Mouse (Mus musculus): ENCODE data around the gene Eif1ad. TPM values are rescaled to one million over a fixed set of nuclear protein-coding genes. Genes with fewer than 3 reads are reported as not detected.

The Eif1ad gene
- total and polyA plus RNA-seq, 3 experiments: 38.5 to 96.0 (median 55.0) TPM

GRCm38 (mm10) chr19:5418750-5419466, 52.4 kb downstream of the Eif1ad start:
- no peak for TF ChIP-seq CTCF (IDR thresholded peaks at IDR 0.05; ENCODE audit: low read depth, low read length)
- TF ChIP-seq TAL1 (conservative IDR thresholded peaks at IDR 0.05; ENCODE audit: low read depth, low read length): no peak
- TF ChIP-seq GATA1 (IDR thresholded peaks at IDR 0.05; ENCODE audit: borderline replicate concordance, low read length): no peak
- no peak for TF ChIP-seq GATA2 (IDR thresholded peaks at IDR 0.05; ENCODE audit: borderline replicate concordance, low read depth, low read length)
- H3K4me1 ChIP-seq (ENCODE audit: insufficient read depth, low read depth, low read length): peaks cover 27% of the 10 kb centered on the region

GRCm38 (mm10) chr19:5419630-5420029, 53.1 kb downstream of the Eif1ad start:
- no peak for TF ChIP-seq GATA1 (IDR thresholded peaks at IDR 0.05; ENCODE audit: borderline replicate concordance, low read length)
- TF ChIP-seq CTCF (IDR thresholded peaks at IDR 0.05; ENCODE audit: low read depth, low read length): no peak
- TF ChIP-seq GATA2 (IDR thresholded peaks at IDR 0.05; ENCODE audit: borderline replicate concordance, low read depth, low read length): no peak
- TF ChIP-seq POLR2AphosphoS5 (IDR thresholded peaks at IDR 0.05; ENCODE audit: insufficient replicate concordance, low read depth, low read length): no peak
- TF ChIP-seq TAL1 (conservative IDR thresholded peaks at IDR 0.05; ENCODE audit: low read depth, low read length): no peak
- Histone ChIP-seq H3K4me3 (ENCODE audit: low read depth, low read length) (no peak overlapping the region), H3K27me3 (ENCODE audit: insufficient read depth, low read length) (peaks cover 3% of the 10 kb centered on the region; the same call in 1 of the 2 replicates), H3K36me3 (replicated peaks) (peaks cover 55% of the 10 kb centered on the region), H3K9me3 (replicated peaks) (no peaks in the 10 kb centered on the region), H3K4me1 (ENCODE audit: insufficient read depth, low read depth, low read length) (peaks cover 28% of the 10 kb centered on the region)
- no peak for DNase-seq (ENCODE audit: low spot score)
- no peak for ATAC-seq (ENCODE audit: extremely low read depth, insufficient number of reproducible peaks, low FRiP score, poor library complexity, severe bottlenecking)

More at GRCm38 (mm10) chr19:5418750-5419466, 52.4 kb downstream of the Eif1ad start:
- Histone ChIP-seq H3K4me3 (ENCODE audit: low read depth, low read length) (no peak overlapping the region), H3K36me3 (replicated peaks) (peaks cover 55% of the 10 kb centered on the region), H3K9me3 (replicated peaks) (no peaks in the 10 kb centered on the region), H3K27me3 (ENCODE audit: insufficient read depth, low read length) (peaks cover 6% of the 10 kb centered on the region; the same call in 1 of the 2 replicates)
- DNase-seq (ENCODE audit: low spot score) (no peak), ATAC-seq (ENCODE audit: extremely low read depth, insufficient number of reproducible peaks, low FRiP score, poor library complexity, severe bottlenecking) (no peak)

- no peak overlapping the region for H3K4me3 ChIP-seq (ENCODE audit: low read depth, low read length)
- no peak for TF ChIP-seq GATA2 (IDR thresholded peaks at IDR 0.05; ENCODE audit: borderline replicate concordance, low read depth, low read length)
- no peak for TF ChIP-seq POLR2AphosphoS5 (IDR thresholded peaks at IDR 0.05; ENCODE audit: insufficient replicate concordance, low read depth, low read length)
- TF ChIP-seq CTCF (IDR thresholded peaks at IDR 0.05; ENCODE audit: low read depth, low read length): no peak
- no peak for TF ChIP-seq GATA1 (IDR thresholded peaks at IDR 0.05; ENCODE audit: borderline replicate concordance, low read length)
- no peak for TF ChIP-seq TAL1 (conservative IDR thresholded peaks at IDR 0.05; ENCODE audit: low read depth, low read length)
- ATAC-seq (ENCODE audit: extremely low read depth, insufficient number of reproducible peaks, low FRiP score, poor library complexity, severe bottlenecking): no peak
These were observed 54.0 kb downstream of the Eif1ad start for GRCm38 (mm10) chr19:5420579-5420978.

More at GRCm38 (mm10) chr19:5420579-5420978, 54.0 kb downstream of the Eif1ad start:
- Histone ChIP-seq H3K27me3 (ENCODE audit: insufficient read depth, low read length) (peaks cover under 1% of the 10 kb centered on the region; the same call in 1 of the 2 replicates), H3K9me3 (replicated peaks) (no peaks in the 10 kb centered on the region), H3K4me1 (ENCODE audit: insufficient read depth, low read depth, low read length) (peaks cover 28% of the 10 kb centered on the region), H3K36me3 (replicated peaks) (peaks cover 55% of the 10 kb centered on the region)
- DNase-seq (ENCODE audit: low spot score): no peak

Other genes with a start within 250 kb of the Eif1ad start
Only the 20 nearest of the 24 such genes appear.
- 49.8 and 53.3 TPM in 2 replicates for gene Pacs1, start 93.6 kb upstream of the Eif1ad start, total RNA-seq (2014; fragmentation: Nextera tagmentation)
- gene Pacs1, start 93.6 kb upstream of the Eif1ad start, total RNA-seq (2017): 9.8 TPM in 2 replicates
- gene Pacs1, start 93.6 kb upstream of the Eif1ad start, polyA plus RNA-seq (2012): 39.0 and 50.6 TPM in 2 replicates
- gene Sf3b2, start 71.3 kb upstream of the Eif1ad start, total RNA-seq (2014; fragmentation: Nextera tagmentation): 161 and 175 TPM in 2 replicates
- 233 and 253 TPM in 2 replicates for gene Sf3b2, start 71.3 kb upstream of the Eif1ad start, total RNA-seq (2017)
- 273 and 421 TPM in 2 replicates for gene Sf3b2, start 71.3 kb upstream of the Eif1ad start, polyA plus RNA-seq (2012)
- gene Gal3st3, start 68.4 kb upstream of the Eif1ad start, total RNA-seq (2014; fragmentation: Nextera tagmentation): not detected in 2 replicates
- 0.16 TPM in 1 of 2 replicates, not detected in the other for gene Gal3st3, start 68.4 kb upstream of the Eif1ad start, total RNA-seq (2017)
- not detected in 2 replicates for gene Gal3st3, start 68.4 kb upstream of the Eif1ad start, polyA plus RNA-seq (2012)
- not detected in 2 replicates for gene Catsper1, start 31.0 kb upstream of the Eif1ad start, total RNA-seq (2014; fragmentation: Nextera tagmentation)
- not detected in 2 replicates for gene Catsper1, start 31.0 kb upstream of the Eif1ad start, total RNA-seq (2017)
- gene Catsper1, start 31.0 kb upstream of the Eif1ad start, polyA plus RNA-seq (2012): not detected in 2 replicates
- gene Cst6, start 17.2 kb upstream of the Eif1ad start, total RNA-seq (2014; fragmentation: Nextera tagmentation): not detected in 2 replicates
- 0.05 and 0.06 TPM in 2 replicates for gene Cst6, start 17.2 kb upstream of the Eif1ad start, total RNA-seq (2017)
- not detected in 2 replicates for gene Cst6, start 17.2 kb upstream of the Eif1ad start, polyA plus RNA-seq (2012)
- gene Banf1, start 427 bp downstream of the Eif1ad start, total RNA-seq (2014; fragmentation: Nextera tagmentation): 329 and 422 TPM in 2 replicates
- gene Banf1, start 427 bp downstream of the Eif1ad start, total RNA-seq (2017): 35.1 and 42.1 TPM in 2 replicates
- gene Banf1, start 427 bp downstream of the Eif1ad start, polyA plus RNA-seq (2012): 210 and 227 TPM in 2 replicates
- 39.6 and 40.5 TPM in 2 replicates for gene Sart1, start 22.0 kb downstream of the Eif1ad start, total RNA-seq (2014; fragmentation: Nextera tagmentation)
- 68.7 and 75.5 TPM in 2 replicates for gene Sart1, start 22.0 kb downstream of the Eif1ad start, total RNA-seq (2017)
- gene Sart1, start 22.0 kb downstream of the Eif1ad start, polyA plus RNA-seq (2012): 183 and 195 TPM in 2 replicates
- gene Tsga10ip, start 35.8 kb downstream of the Eif1ad start, total RNA-seq (2014; fragmentation: Nextera tagmentation): 1.3 TPM in 1 of 2 replicates, not detected in the other
- gene Tsga10ip, start 35.8 kb downstream of the Eif1ad start, total RNA-seq (2017): 0.11 TPM in 1 of 2 replicates, not detected in the other
- gene Tsga10ip, start 35.8 kb downstream of the Eif1ad start, polyA plus RNA-seq (2012): 0.74 and 1.5 TPM in 2 replicates
- gene Drap1, start 58.2 kb downstream of the Eif1ad start, total RNA-seq (2014; fragmentation: Nextera tagmentation): 44.6 and 46.0 TPM in 2 replicates
- gene Drap1, start 58.2 kb downstream of the Eif1ad start, total RNA-seq (2017): 81.5 and 87.0 TPM in 2 replicates
- 305 and 329 TPM in 2 replicates for gene Drap1, start 58.2 kb downstream of the Eif1ad start, polyA plus RNA-seq (2012)
- gene AI837181, start 58.4 kb downstream of the Eif1ad start, total RNA-seq (2014; fragmentation: Nextera tagmentation): 29.8 and 30.5 TPM in 2 replicates
- gene AI837181, start 58.4 kb downstream of the Eif1ad start, total RNA-seq (2017): 10.2 and 10.5 TPM in 2 replicates
- 59.5 and 68.5 TPM in 2 replicates for gene AI837181, start 58.4 kb downstream of the Eif1ad start, polyA plus RNA-seq (2012)
- 0.90 and 3.0 TPM in 2 replicates for gene Fosl1, start 80.8 kb downstream of the Eif1ad start, total RNA-seq (2014; fragmentation: Nextera tagmentation)
- 1.9 and 2.3 TPM in 2 replicates for gene Fosl1, start 80.8 kb downstream of the Eif1ad start, total RNA-seq (2017)
- 3.4 and 3.6 TPM in 2 replicates for gene Fosl1, start 80.8 kb downstream of the Eif1ad start, polyA plus RNA-seq (2012)
- 1.9 and 3.3 TPM in 2 replicates for gene Ccdc85b, start 91.2 kb downstream of the Eif1ad start, total RNA-seq (2014; fragmentation: Nextera tagmentation)
- 3.0 and 4.1 TPM in 2 replicates for gene Ccdc85b, start 91.2 kb downstream of the Eif1ad start, total RNA-seq (2017)
- 13.1 and 16.9 TPM in 2 replicates for gene Ccdc85b, start 91.2 kb downstream of the Eif1ad start, polyA plus RNA-seq (2012)
- 50.8 and 53.9 TPM in 2 replicates for gene Fibp, start 93.9 kb downstream of the Eif1ad start, total RNA-seq (2014; fragmentation: Nextera tagmentation)
- gene Fibp, start 93.9 kb downstream of the Eif1ad start, total RNA-seq (2017): 71.8 and 104 TPM in 2 replicates
- 42.8 and 162 TPM in 2 replicates for gene Fibp, start 93.9 kb downstream of the Eif1ad start, polyA plus RNA-seq (2012)
- not detected in 2 replicates for gene Ctsw, start 101.8 kb downstream of the Eif1ad start, total RNA-seq (2014; fragmentation: Nextera tagmentation)
- gene Ctsw, start 101.8 kb downstream of the Eif1ad start, total RNA-seq (2017): not detected in 2 replicates
- gene Ctsw, start 101.8 kb downstream of the Eif1ad start, polyA plus RNA-seq (2012): not detected in 2 replicates
- gene Efemp2, start 107.2 kb downstream of the Eif1ad start, total RNA-seq (2014; fragmentation: Nextera tagmentation): 4.1 and 6.7 TPM in 2 replicates
- 4.6 and 6.6 TPM in 2 replicates for gene Efemp2, start 107.2 kb downstream of the Eif1ad start, total RNA-seq (2017)
- gene Efemp2, start 107.2 kb downstream of the Eif1ad start, polyA plus RNA-seq (2012): 3.0 and 3.1 TPM in 2 replicates
- 16.8 and 38.0 TPM in 2 replicates for gene Mus81, start 121.7 kb downstream of the Eif1ad start, total RNA-seq (2014; fragmentation: Nextera tagmentation)
- 16.0 and 22.9 TPM in 2 replicates for gene Mus81, start 121.7 kb downstream of the Eif1ad start, total RNA-seq (2017)
- gene Mus81, start 121.7 kb downstream of the Eif1ad start, polyA plus RNA-seq (2012): 17.1 and 19.5 TPM in 2 replicates
- gene Cfl1, start 123.7 kb downstream of the Eif1ad start, total RNA-seq (2014; fragmentation: Nextera tagmentation): 1,228 and 1,288 TPM in 2 replicates
- 1,086 and 1,192 TPM in 2 replicates for gene Cfl1, start 123.7 kb downstream of the Eif1ad start, total RNA-seq (2017)
- gene Cfl1, start 123.7 kb downstream of the Eif1ad start, polyA plus RNA-seq (2012): 853 and 1,308 TPM in 2 replicates
- gene 1700020D05Rik, start 137.0 kb downstream of the Eif1ad start, total RNA-seq (2014; fragmentation: Nextera tagmentation): 0.73 and 4.0 TPM in 2 replicates
- 2.1 and 2.7 TPM in 2 replicates for gene 1700020D05Rik, start 137.0 kb downstream of the Eif1ad start, total RNA-seq (2017)
- 0.12 and 0.36 TPM in 2 replicates for gene 1700020D05Rik, start 137.0 kb downstream of the Eif1ad start, polyA plus RNA-seq (2012)
- gene Snx32, start 143.8 kb downstream of the Eif1ad start, total RNA-seq (2014; fragmentation: Nextera tagmentation): 9.8 and 12.6 TPM in 2 replicates
- gene Snx32, start 143.8 kb downstream of the Eif1ad start, total RNA-seq (2017): 12.0 and 13.3 TPM in 2 replicates
- gene Snx32, start 143.8 kb downstream of the Eif1ad start, polyA plus RNA-seq (2012): 1.6 and 2.0 TPM in 2 replicates
- gene Ovol1, start 193.9 kb downstream of the Eif1ad start, total RNA-seq (2014; fragmentation: Nextera tagmentation): not detected in 2 replicates
- gene Ovol1, start 193.9 kb downstream of the Eif1ad start, total RNA-seq (2017): 0.05 and 0.06 TPM in 2 replicates
- not detected in 2 replicates for gene Ovol1, start 193.9 kb downstream of the Eif1ad start, polyA plus RNA-seq (2012)